Mouse (Mus musculus) kidney, embryonic 15.5 days (tissue): ENCODE measurements around the gene Itsn2. TPM values are rescaled to one million over a fixed set of nuclear protein-coding genes. Genes with fewer than 3 reads are reported as not detected.
"Not testable (repeated sequence)": the region's sequence is repeated elsewhere in the genome, so short reads cannot be mapped to it uniquely, and the experiment has no call there.

Experiments
- ATAC-seq: fragments of 200-750 bp; cut with Nextera tagmentation; replicated peaks from 2 replicates; pipeline ENCODE4 v1.8.0; 2017; ENCODE audit warnings: moderate TSS enrichment; ENCODE audit not compliant: low FRiP score
- H3K27ac ChIP-seq: fragments of 300-500 bp; sonication (generic); 2 replicates; pipeline ENCODE4 v1.5.1; 2015; ENCODE audit warnings: mild to moderate bottlenecking, inconsistent platforms
- H3K27me3 ChIP-seq: fragments of 300-500 bp; sonication (generic); 2 replicates; pipeline ENCODE4 v1.6.1; 2015; ENCODE audit warnings: inconsistent platforms
- H3K36me3 ChIP-seq: fragments of 300-500 bp; sonication (generic); 2 replicates; pipeline ENCODE4 v1.6.1; 2015; ENCODE audit warnings: inconsistent platforms
- H3K4me1 ChIP-seq: fragments of 300-500 bp; sonication (generic); 2 replicates; pipeline ENCODE4 v1.6.1; 2015; ENCODE audit warnings: inconsistent platforms
- H3K4me2 ChIP-seq: fragments of 300-500 bp; sonication (generic); 2 replicates; pipeline ENCODE4 v1.6.1; 2015; ENCODE audit warnings: moderate library complexity, mild to moderate bottlenecking, inconsistent platforms
- H3K4me3 ChIP-seq: fragments of 300-500 bp; sonication (generic); replicated peaks from 2 replicates; pipeline ENCODE4 v1.5.1; 2015; ENCODE audit warnings: mild to moderate bottlenecking, inconsistent platforms
- H3K9ac ChIP-seq: fragments of 300-500 bp; sonication (generic); 2 replicates; pipeline ENCODE4 v1.6.1; 2015; ENCODE audit warnings: mild to moderate bottlenecking, inconsistent platforms
- H3K9me3 ChIP-seq: fragments of 300-500 bp; sonication (generic); replicated peaks from 2 replicates; pipeline ENCODE4 v1.6.1; 2016; ENCODE audit warnings: inconsistent platforms
- WGBS: fragments of 180-500 bp; shearing (Covaris S2); methylation state at CpG from one replicate; pipeline ENCODE4 v1.1.7; 2015; ENCODE audit warnings: mixed read lengths; 5-methylcytosine and 5-hydroxymethylcytosine counted together
- polyA plus RNA-seq: library from polyadenylated mRNA; unstranded; fragments of >200 nt; fragmentation: Nextera tagmentation; extraction: Ambion mirVana; gene quantifications from 2 replicates; pipeline ENCODE4 v1.2.1, GENCODE M21; 2015

Itsn2 gene
- polyA plus RNA-seq, 1 experiment from 2014 or later: 40.6 TPM

- 90% methylated on average over 14 of the region's 14 CpGs for WGBS
- Histone ChIP-seq H3K9ac (no peak overlapping the region), H3K27ac (no peak overlapping the region), H3K9me3 (no peaks in the 10 kb centered on the region), H3K27me3 (no peaks in the 10 kb centered on the region), H3K4me2 (no peak overlapping the region), H3K36me3 (peaks cover 5% of the 10 kb centered on the region; the same call in 1 of the 2 replicates), H3K4me1 (no peaks in the 10 kb centered on the region), H3K4me3 (no peak overlapping the region)
- ATAC-seq: no peak
Measured at GRCm38 (mm10) chr12:4689341-4689740, 96.9 kb downstream of the Itsn2 start.

- no peaks in the 10 kb centered on the region for H3K27me3 ChIP-seq
- H3K9me3 ChIP-seq: no peaks in the 10 kb centered on the region
- no peak for ATAC-seq
- H3K4me2 ChIP-seq: no peak overlapping the region
- H3K4me3 ChIP-seq: no peak overlapping the region
- 81% methylated on average over 3 of the region's 3 CpGs for WGBS
- no peak overlapping the region for H3K27ac ChIP-seq
- H3K36me3 ChIP-seq: peaks cover 5% of the 10 kb centered on the region; the same call in 1 of the 2 replicates
- no peak overlapping the region for H3K9ac ChIP-seq
- no peaks in the 10 kb centered on the region for H3K4me1 ChIP-seq
Measured at GRCm38 (mm10) chr12:4691193-4691592, 98.8 kb downstream of the Itsn2 start.

GRCm38 (mm10) chr12:4694534-4694933 is 102.1 kb downstream of the Itsn2 start:
- Histone ChIP-seq H3K27ac (no peak overlapping the region), H3K4me1 (no peaks in the 10 kb centered on the region), H3K27me3 (no peaks in the 10 kb centered on the region), H3K4me2 (no peak overlapping the region), H3K9ac (no peak overlapping the region), H3K9me3 (no peaks in the 10 kb centered on the region), H3K36me3 (peaks cover 24% of the 10 kb centered on the region), H3K4me3 (no peak overlapping the region)
- no peak for ATAC-seq
- 100% methylated on average over 1 of the region's 1 CpGs for WGBS

- not testable (repeated sequence) for H3K4me1 ChIP-seq, ATAC-seq, H3K9ac ChIP-seq, H3K9me3 ChIP-seq, H3K4me3 ChIP-seq, H3K4me2 ChIP-seq, H3K27me3 ChIP-seq, H3K27ac ChIP-seq
- H3K36me3 ChIP-seq: peaks cover 64% of the 10 kb centered on the region
- 75% methylated on average over 6 of the region's 6 CpGs for WGBS
Measured at GRCm38 (mm10) chr12:4705626-4706025, 113.2 kb downstream of the Itsn2 start.

GRCm38 (mm10) chr12:4706175-4706574 is 113.7 kb downstream of the Itsn2 start:
- H3K27me3 ChIP-seq: no peaks in the 10 kb centered on the region
- no peak overlapping the region for H3K4me3 ChIP-seq
- H3K9me3 ChIP-seq: no peaks in the 10 kb centered on the region
- H3K9ac ChIP-seq: no peak overlapping the region
- H3K4me1 ChIP-seq: no peaks in the 10 kb centered on the region
- H3K4me2 ChIP-seq: no peak overlapping the region
- H3K27ac ChIP-seq: no peak overlapping the region
- H3K36me3 ChIP-seq: peaks cover 62% of the 10 kb centered on the region
- no peak for ATAC-seq
- 92% methylated on average over 5 of the region's 5 CpGs for WGBS

GRCm38 (mm10) chr12:4706901-4707300 is 114.5 kb downstream of the Itsn2 start:
- Histone ChIP-seq H3K27ac (no peak overlapping the region), H3K36me3 (peaks cover 59% of the 10 kb centered on the region), H3K4me1 (no peaks in the 10 kb centered on the region), H3K9me3 (no peaks in the 10 kb centered on the region), H3K4me3 (no peak overlapping the region), H3K9ac (no peak overlapping the region), H3K4me2 (no peak overlapping the region), H3K27me3 (no peaks in the 10 kb centered on the region)
- ATAC-seq: no peak
- WGBS: 89% methylated on average over 10 of the region's 10 CpGs

- no peaks in the 10 kb centered on the region for H3K27me3 ChIP-seq
- no peak overlapping the region for H3K4me3 ChIP-seq
- H3K9ac ChIP-seq: no peak overlapping the region
- H3K9me3 ChIP-seq: no peaks in the 10 kb centered on the region
- 88% methylated on average over 14 of the region's 14 CpGs for WGBS
- H3K4me2 ChIP-seq: no peak overlapping the region
- no peaks in the 10 kb centered on the region for H3K4me1 ChIP-seq
- H3K36me3 ChIP-seq: peaks cover 59% of the 10 kb centered on the region
- H3K27ac ChIP-seq: no peak overlapping the region
- no peak for ATAC-seq
Measured at GRCm38 (mm10) chr12:4707488-4708017, 115.1 kb downstream of the Itsn2 start.

- no peak overlapping the region for H3K4me2 ChIP-seq
- H3K4me3 ChIP-seq: no peak overlapping the region
- ATAC-seq: no peak
- peaks cover 62% of the 10 kb centered on the region for H3K36me3 ChIP-seq
- no peaks in the 10 kb centered on the region for H3K27me3 ChIP-seq
- no peak overlapping the region for H3K9ac ChIP-seq
- 84% methylated on average over 4 of the region's 4 CpGs for WGBS
- no peaks in the 10 kb centered on the region for H3K4me1 ChIP-seq
- H3K9me3 ChIP-seq: no peaks in the 10 kb centered on the region
- no peak overlapping the region for H3K27ac ChIP-seq
Measured at GRCm38 (mm10) chr12:4708296-4708695, 115.9 kb downstream of the Itsn2 start.

- Histone ChIP-seq H3K27me3 (no peaks in the 10 kb centered on the region), H3K9me3 (no peaks in the 10 kb centered on the region), H3K4me2 (no peak overlapping the region), H3K4me3 (no peak overlapping the region), H3K9ac (no peak overlapping the region), H3K36me3 (peaks cover 67% of the 10 kb centered on the region), H3K27ac (no peak overlapping the region), H3K4me1 (no peaks in the 10 kb centered on the region)
- WGBS: 81% methylated on average over 8 of the region's 8 CpGs
- no peak for ATAC-seq
Measured at GRCm38 (mm10) chr12:4708881-4709604, 116.6 kb downstream of the Itsn2 start.

GRCm38 (mm10) chr12:4709926-4710325 is 117.5 kb downstream of the Itsn2 start:
- ATAC-seq: no peak
- Histone ChIP-seq H3K27me3 (no peaks in the 10 kb centered on the region), H3K36me3 (peaks cover 72% of the 10 kb centered on the region), H3K9me3 (no peaks in the 10 kb centered on the region), H3K4me3 (no peak overlapping the region), H3K27ac (no peak overlapping the region), H3K9ac (no peak overlapping the region), H3K4me1 (no peaks in the 10 kb centered on the region), H3K4me2 (no peak overlapping the region)
- 91% methylated on average over 7 of the region's 7 CpGs for WGBS

GRCm38 (mm10) chr12:4713361-4713760 is 120.9 kb downstream of the Itsn2 start:
- H3K4me2 ChIP-seq: no peak overlapping the region
- peaks cover 50% of the 10 kb centered on the region for H3K36me3 ChIP-seq
- no peak overlapping the region for H3K4me3 ChIP-seq
- H3K4me1 ChIP-seq: no peaks in the 10 kb centered on the region; the same call in 1 of the 2 replicates
- WGBS: 47% methylated on average over 4 of the region's 4 CpGs
- no peaks in the 10 kb centered on the region for H3K9me3 ChIP-seq
- no peak for ATAC-seq
- H3K27ac ChIP-seq: no peak overlapping the region
- no peak overlapping the region for H3K9ac ChIP-seq
- H3K27me3 ChIP-seq: no peaks in the 10 kb centered on the region

GRCm38 (mm10) chr12:4715606-4716005 is 123.2 kb downstream of the Itsn2 start:
- no peak overlapping the region for H3K9ac ChIP-seq
- H3K4me3 ChIP-seq: no peak overlapping the region
- no peak overlapping the region for H3K27ac ChIP-seq
- peaks cover 30% of the 10 kb centered on the region for H3K36me3 ChIP-seq
- no peak for ATAC-seq
- no peak overlapping the region for H3K4me2 ChIP-seq
- no peaks in the 10 kb centered on the region for H3K27me3 ChIP-seq
- no peaks in the 10 kb centered on the region for H3K9me3 ChIP-seq
- H3K4me1 ChIP-seq: no peaks in the 10 kb centered on the region; the same call in 1 of the 2 replicates
- WGBS: 85% methylated on average over 10 of the region's 10 CpGs
